Mouse (Mus musculus) CH12.LX (cell line): ENCODE measurements around the gene Fcgr1.

Experiments used
- CHD2 ChIP-seq: IDR thresholded peaks from 2 replicates; pipeline ENCODE4 v1.6.1; 2011; ENCODE audit warnings: low read length, improper control_type of control experiment
- CTCF ChIP-seq, 2 experiments: IDR thresholded peaks in 1 of 2; conservative IDR thresholded peaks in 1 of 2; 2 replicates each; pipeline ENCODE4 v1.5.1; 2011 to 2012; ENCODE audit warnings: low read depth in 2 of 2, low read length in 2 of 2, improper control_type of control experiment in 1 of 2, inconsistent platforms in 1 of 2, mild to moderate bottlenecking in 1 of 2, moderate library complexity in 1 of 2
- E2F4 ChIP-seq: IDR thresholded peaks from 2 replicates; pipeline ENCODE4 v1.6.1; 2011; ENCODE audit warnings: low read depth, low read length, improper control_type of control experiment; ENCODE audit not compliant: insufficient replicate concordance
- ETS1 ChIP-seq: conservative IDR thresholded peaks from 2 replicates; pipeline ENCODE4 v1.6.1; 2012; ENCODE audit warnings: low read depth, mild to moderate bottlenecking, inconsistent platforms, low read length, improper control_type of control experiment, moderate library complexity
- HCFC1 ChIP-seq: IDR thresholded peaks from 2 replicates; pipeline ENCODE4 v1.6.1; 2012; ENCODE audit warnings: low read depth, mild to moderate bottlenecking, inconsistent platforms, low read length, improper control_type of control experiment
- JUND ChIP-seq: conservative IDR thresholded peaks from 2 replicates; pipeline ENCODE4 v1.6.1; 2011; ENCODE audit warnings: low read depth, low read length, improper control_type of control experiment
- POLR2A ChIP-seq: IDR thresholded peaks from 2 replicates; pipeline ENCODE4 v1.6.1; 2011; ENCODE audit warnings: low read depth, mild to moderate bottlenecking, improper control_type of control experiment, low read length
- USF1 ChIP-seq: IDR thresholded peaks from 2 replicates; pipeline ENCODE4 v1.6.1; 2014; ENCODE audit warnings: low read depth, mild to moderate bottlenecking, inconsistent platforms, low read length, improper control_type of control experiment
- ZNF384 ChIP-seq: IDR thresholded peaks from 2 replicates; pipeline ENCODE4 v1.6.1; 2012; ENCODE audit warnings: low read depth, low read length, improper control_type of control experiment, inconsistent platforms

GRCm38 (mm10) chr3:96292641-96293040 is 1.1 kb downstream of the Fcgr1 start:
- TF ChIP-seq CTCF (conservative IDR thresholded peaks at IDR 0.05 in 1 of 2, IDR thresholded peaks at IDR 0.05 in 1 of 2; ENCODE audit: low read depth in 2 of 2, low read length in 2 of 2) = no peak
- TF ChIP-seq ETS1 = no peak
- TF ChIP-seq POLR2A = no peak
- no peak for TF ChIP-seq HCFC1
- no peak for TF ChIP-seq ZNF384
- TF ChIP-seq USF1 = no peak
- no peak for TF ChIP-seq JUND
- TF ChIP-seq E2F4 = no peak
- TF ChIP-seq CHD2 = no peak
